Mouse (Mus musculus) neutrophil, adult 65 days (primary cell): ENCODE results near the gene Olfr1391. TPM values are rescaled to one million over a fixed set of nuclear protein-coding genes. Genes with fewer than 3 reads are reported as not detected.

ENCODE experiments used
- total RNA-seq: library from RNA; stranded (reverse); gene quantifications from 2 replicates; pipeline ENCODE4 v1.2.4, GENCODE M21; 2023

The Olfr1391 gene
- not detected in 2 replicates for total RNA-seq

DNA sequence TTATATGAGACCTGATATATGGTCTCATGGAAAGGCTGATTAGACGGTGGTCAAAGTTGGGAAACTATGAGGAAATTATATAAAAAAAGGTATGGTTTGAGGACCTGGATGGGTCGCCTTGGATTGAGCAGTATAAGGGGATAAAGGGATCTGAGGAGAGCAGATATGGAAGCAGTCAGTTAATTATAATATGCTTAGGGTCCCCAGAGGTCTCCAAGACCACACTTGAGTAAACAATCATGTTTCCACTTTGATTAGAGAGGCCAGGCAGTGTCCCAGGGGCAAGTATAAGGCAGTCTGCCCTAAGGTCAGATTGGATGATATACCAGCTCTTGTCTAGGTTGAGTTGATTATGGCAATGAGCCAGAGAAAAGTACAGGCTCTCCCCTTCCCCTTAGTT, at the start of gene Olfr1391:
Gene Olfr1391 (plus strand): TSS at position 301 of the 400 bp plus-strand sequence.

DNA sequence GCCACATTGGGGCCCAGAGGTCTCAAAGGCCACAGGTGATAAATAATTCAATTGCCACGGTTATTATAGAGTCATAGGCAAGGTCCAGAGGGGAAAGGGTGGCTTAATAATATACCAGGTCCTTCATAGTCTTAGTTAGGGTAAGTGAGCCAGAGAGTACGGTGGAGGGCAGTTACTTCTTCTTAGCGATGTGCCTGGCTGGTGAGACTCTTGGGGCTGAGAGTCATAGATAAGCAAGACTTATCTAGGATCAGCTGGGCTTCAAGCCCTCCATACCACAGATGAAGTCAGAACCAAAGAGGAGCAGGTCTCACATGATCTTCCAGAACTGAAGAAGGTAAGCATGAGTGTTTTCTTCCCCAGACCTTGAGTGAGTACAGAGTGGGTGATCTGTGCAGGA, 44.3 kb upstream of the Olfr1391 start, which contains the start of gene Olfr1393:
Gene Olfr1393 (plus strand): TSS at position 83 of the 400 bp plus-strand sequence.

DNA sequence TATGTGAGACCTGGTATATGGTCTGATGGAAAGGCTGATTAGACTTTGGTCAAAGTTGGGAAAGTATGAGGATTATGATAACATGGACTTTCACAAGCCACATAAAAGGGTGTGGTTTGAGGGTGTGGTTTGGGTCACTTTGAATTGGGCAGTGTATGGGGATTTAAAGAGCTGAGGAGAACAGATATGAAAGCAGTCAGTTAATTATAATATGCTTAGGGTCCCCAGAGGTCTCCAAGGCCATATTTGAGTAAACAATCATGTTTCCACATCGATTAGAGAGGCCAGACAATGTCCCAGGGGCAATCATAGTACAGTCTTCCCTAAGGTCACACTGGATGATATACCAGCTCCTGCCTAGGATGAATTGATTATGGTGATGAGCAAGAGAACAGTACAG, 37.6 kb upstream of the Olfr1391 start, which contains the start of gene Olfr1392:
Gene Olfr1392 (plus strand): TSS at position 301 of the 400 bp plus-strand sequence.

DNA sequence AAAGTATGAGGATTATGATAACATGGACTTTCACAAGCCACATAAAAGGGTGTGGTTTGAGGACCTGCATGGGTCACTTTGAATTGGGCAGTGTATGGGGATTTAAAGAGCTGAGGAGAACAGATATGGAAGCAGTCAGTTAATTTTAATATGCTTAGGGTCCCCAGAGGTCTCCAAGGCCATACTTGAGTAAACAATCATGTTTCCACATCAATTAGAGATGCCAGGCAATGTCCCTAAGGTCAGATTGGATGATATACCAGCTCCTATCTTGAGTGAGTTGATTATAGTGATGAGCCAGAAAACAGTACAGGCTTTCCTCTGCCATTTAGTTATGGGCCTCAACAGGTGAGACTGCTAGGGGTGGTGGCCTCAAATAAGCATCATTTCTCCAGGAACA, 18.1 kb upstream of the Olfr1391 start, which contains the start of gene Olfr10:
Gene Olfr10 (plus strand): TSS at position 301 of the 400 bp plus-strand sequence.

DNA sequence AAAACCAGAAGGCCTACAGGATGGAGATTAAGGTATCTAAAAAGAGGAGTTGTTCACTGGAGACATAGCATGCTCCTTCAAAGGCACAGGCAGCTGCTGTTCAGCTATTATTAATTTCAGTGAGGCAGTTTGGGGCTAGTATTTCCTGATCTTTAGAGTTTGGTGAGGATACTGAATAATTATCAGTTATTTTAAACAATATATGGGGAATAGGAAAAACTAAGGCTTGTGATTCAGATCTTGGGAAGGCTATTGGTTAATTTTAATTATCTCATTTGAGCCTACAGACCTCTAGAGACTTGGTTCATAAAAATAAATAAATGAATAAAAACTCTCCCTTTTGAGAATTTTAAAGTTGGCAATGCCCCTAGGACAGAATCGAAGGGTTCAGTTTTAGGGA, 12.3 kb downstream of the Olfr1391 start, which contains the start of gene Olfr1390:
Gene Olfr1390 (plus strand): TSS at position 301 of the 400 bp plus-strand sequence.

Other genes with a start within 250 kb of the Olfr1391 start
- 7.0 and 11.5 TPM in 2 replicates for gene Ifi47, start 246.2 kb upstream of the Olfr1391 start, total RNA-seq
- not detected in 2 replicates for gene Olfr1396, start 207.9 kb upstream of the Olfr1391 start, total RNA-seq
- gene Olfr1395, start 180.5 kb upstream of the Olfr1391 start, total RNA-seq, result not detected in 2 replicates
- not detected in 2 replicates for gene Olfr1394, start 168.4 kb upstream of the Olfr1391 start, total RNA-seq
- gene Btnl9, start 135.6 kb upstream of the Olfr1391 start, total RNA-seq, result 1.6 and 2.3 TPM in 2 replicates
- gene Zfp62, start 119.5 kb upstream of the Olfr1391 start, total RNA-seq, result 60.9 and 83.2 TPM in 2 replicates
- gene Mgat1, start 78.6 kb upstream of the Olfr1391 start, total RNA-seq, result 58.0 and 75.5 TPM in 2 replicates
- gene Olfr1393, start 44.4 kb upstream of the Olfr1391 start, total RNA-seq, result 0.32 TPM in 1 of 2 replicates, not detected in the other
- gene Olfr1392, start 37.5 kb upstream of the Olfr1391 start, total RNA-seq, result not detected in 2 replicates
- not detected in 2 replicates for gene Olfr10, start 18.0 kb upstream of the Olfr1391 start, total RNA-seq
- not detected in 2 replicates for gene Olfr1390, start 12.4 kb downstream of the Olfr1391 start, total RNA-seq
- gene Olfr1389, start 100.3 kb downstream of the Olfr1391 start, total RNA-seq, result not detected in 2 replicates
- gene Olfr1388, start 113.9 kb downstream of the Olfr1391 start, total RNA-seq, result 0.16 TPM in 2 replicates
- not detected in 2 replicates for gene Olfr1387, start 132.6 kb downstream of the Olfr1391 start, total RNA-seq
- not detected in 2 replicates for gene Olfr1386, start 142.3 kb downstream of the Olfr1391 start, total RNA-seq
- not detected in 2 replicates for gene Olfr1385, start 166.3 kb downstream of the Olfr1391 start, total RNA-seq
- gene Olfr1384, start 184.0 kb downstream of the Olfr1391 start, total RNA-seq, result not detected in 2 replicates
- gene Olfr1383, start 196.9 kb downstream of the Olfr1391 start, total RNA-seq, result not detected in 2 replicates
- not detected in 2 replicates for gene Olfr1382, start 205.5 kb downstream of the Olfr1391 start, total RNA-seq
- not detected in 2 replicates for gene Olfr1381, start 220.7 kb downstream of the Olfr1391 start, total RNA-seq
- gene Olfr1380, start 234.1 kb downstream of the Olfr1391 start, total RNA-seq, result not detected in 2 replicates